Mouse (Mus musculus): ENCODE results near the gene Spsb4. TPM values are rescaled to one million over a fixed set of nuclear protein-coding genes. Genes with fewer than 3 reads are reported as not detected.

Spsb4 gene
- polyA plus RNA-seq, 1 experiment from 2014 or later: 58.0 TPM

GRCm38 (mm10) chr9:96909503-96909902, 109.1 kb downstream of the Spsb4 start:
- WGBS: 86% methylated on average over 1 of the region's 1 CpGs
- no peak for ATAC-seq (replicated peaks; ENCODE audit: low FRiP score)
- H3K4me2 ChIP-seq: no peak overlapping the region

GRCm38 (mm10) chr9:96908737-96909136, 109.9 kb downstream of the Spsb4 start:
- no peak overlapping the region for H3K4me3 ChIP-seq (replicated peaks)
- H3K27ac ChIP-seq: no peak overlapping the region
- WGBS: 96% methylated on average over 2 of the region's 2 CpGs
- no peak for ATAC-seq (replicated peaks; ENCODE audit: low FRiP score)
- H3K9ac ChIP-seq: no peak overlapping the region
- H3K9me3 ChIP-seq (replicated peaks): no peaks in the 10 kb centered on the region
- H3K4me1 ChIP-seq: no peaks in the 10 kb centered on the region
- no peaks in the 10 kb centered on the region for H3K27me3 ChIP-seq
- no peak overlapping the region for H3K4me2 ChIP-seq
- no peaks in the 10 kb centered on the region for H3K36me3 ChIP-seq

More at GRCm38 (mm10) chr9:96909503-96909902, 109.1 kb downstream of the Spsb4 start:
- Histone ChIP-seq H3K9me3 (replicated peaks) (no peaks in the 10 kb centered on the region), H3K4me1 (no peaks in the 10 kb centered on the region), H3K9ac (no peak overlapping the region), H3K27ac (no peak overlapping the region), H3K4me3 (replicated peaks) (no peak overlapping the region), H3K27me3 (no peaks in the 10 kb centered on the region), H3K36me3 (no peaks in the 10 kb centered on the region)

- H3K36me3 ChIP-seq: no peaks in the 10 kb centered on the region
- H3K9me3 ChIP-seq (replicated peaks): no peaks in the 10 kb centered on the region
- H3K4me2 ChIP-seq: no peak overlapping the region
- H3K4me3 ChIP-seq (replicated peaks): no peak overlapping the region
- H3K9ac ChIP-seq: no peak overlapping the region
- H3K27ac ChIP-seq: no peak overlapping the region
- no peak for ATAC-seq (replicated peaks; ENCODE audit: low FRiP score)
- H3K4me1 ChIP-seq: no peaks in the 10 kb centered on the region
- 58% methylated on average over 7 of the region's 7 CpGs for WGBS
- no peaks in the 10 kb centered on the region for H3K27me3 ChIP-seq
Measured at GRCm38 (mm10) chr9:96904360-96905355, 114.0 kb downstream of the Spsb4 start.

DNA sequence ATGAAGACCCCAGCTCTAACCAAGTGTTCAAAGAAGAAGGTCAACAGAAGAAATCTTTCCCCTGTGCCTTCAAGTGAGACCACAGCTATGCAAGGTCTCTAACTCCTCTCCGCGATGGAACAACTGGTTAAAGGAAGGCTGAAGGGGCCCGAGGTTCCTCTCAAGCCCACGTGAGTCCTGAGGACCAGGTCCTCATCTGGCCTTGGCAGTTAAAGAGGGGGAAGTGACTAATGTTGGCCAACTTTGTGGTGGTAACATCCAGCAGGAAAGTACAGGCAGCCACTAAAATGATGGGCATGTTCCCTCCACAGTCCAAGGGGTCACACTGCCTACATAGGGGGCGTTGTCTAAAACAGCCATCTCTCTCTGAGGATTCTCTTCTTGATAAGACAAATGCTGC, 118.9 kb downstream of the Spsb4 start:
- H3K4me2 ChIP-seq: no peak overlapping the region
- H3K36me3 ChIP-seq: no peaks in the 10 kb centered on the region
- WGBS: 81% methylated on average over 5 of the region's 5 CpGs
- no peak overlapping the region for H3K27ac ChIP-seq
- no peaks in the 10 kb centered on the region for H3K4me1 ChIP-seq
- no peak overlapping the region for H3K4me3 ChIP-seq (replicated peaks)
- no peak overlapping the region for H3K9ac ChIP-seq
- ATAC-seq (replicated peaks; ENCODE audit: low FRiP score): no peak
- no peaks in the 10 kb centered on the region for H3K9me3 ChIP-seq (replicated peaks)
- H3K27me3 ChIP-seq: no peaks in the 10 kb centered on the region

DNA sequence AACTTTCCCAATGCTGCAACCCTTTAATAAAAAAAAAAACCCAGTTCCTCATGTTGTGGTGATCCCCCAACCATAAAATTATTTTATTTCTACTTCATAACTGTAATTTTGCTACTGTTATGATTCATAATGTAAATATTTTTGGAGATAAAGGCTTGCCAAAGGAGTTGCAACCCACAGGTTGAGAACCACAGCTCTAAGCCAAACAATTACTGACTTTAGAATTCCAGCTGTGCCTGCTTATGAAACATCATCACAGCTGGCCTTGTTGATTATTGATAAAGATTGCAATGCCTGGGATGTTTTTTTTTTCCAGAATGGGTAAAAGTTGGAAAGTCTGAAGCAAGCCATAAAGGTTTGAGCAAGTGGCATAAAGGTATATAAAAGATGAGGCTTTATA, 119.6 kb downstream of the Spsb4 start:
- Histone ChIP-seq H3K4me1 (no peaks in the 10 kb centered on the region), H3K9ac (no peak overlapping the region), H3K4me2 (no peak overlapping the region), H3K36me3 (no peaks in the 10 kb centered on the region), H3K4me3 (replicated peaks) (no peak overlapping the region), H3K27me3 (no peaks in the 10 kb centered on the region), H3K27ac (no peak overlapping the region), H3K9me3 (replicated peaks) (no peaks in the 10 kb centered on the region)
- no peak for ATAC-seq (replicated peaks; ENCODE audit: low FRiP score)

GRCm38 (mm10) chr9:96896690-96897089, 122.0 kb downstream of the Spsb4 start:
- Histone ChIP-seq H3K4me2 (no peak overlapping the region), H3K4me1 (peaks cover 12% of the 10 kb centered on the region), H3K4me3 (replicated peaks) (no peak overlapping the region), H3K36me3 (no peaks in the 10 kb centered on the region), H3K9me3 (replicated peaks) (no peaks in the 10 kb centered on the region), H3K9ac (no peak overlapping the region), H3K27me3 (peaks cover 5% of the 10 kb centered on the region; the same call in 1 of the 2 replicates), H3K27ac (no peak overlapping the region)
- no peak for ATAC-seq (replicated peaks; ENCODE audit: low FRiP score)
- 94% methylated on average over 1 of the region's 1 CpGs for WGBS

DNA sequence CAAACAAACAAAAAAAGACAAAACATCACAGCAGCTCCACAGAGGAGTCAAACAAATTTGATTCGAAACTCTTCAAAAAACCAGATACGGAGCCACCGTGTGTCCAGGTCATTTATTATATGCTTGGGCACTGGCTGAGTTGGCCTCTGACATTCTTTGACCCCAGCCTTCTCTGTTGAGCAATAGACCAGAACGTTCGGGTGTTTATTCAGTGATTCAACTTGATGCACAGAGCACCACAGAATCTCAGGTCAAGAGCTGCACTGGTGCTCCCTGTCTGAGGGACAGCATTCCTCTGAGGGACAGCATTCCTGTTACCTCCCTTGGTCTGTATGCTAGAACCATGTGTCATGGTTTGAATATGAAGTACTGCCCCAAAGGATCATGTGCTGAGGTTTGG, 125.1 kb downstream of the Spsb4 start:
- Histone ChIP-seq H3K4me1 (peaks cover 22% of the 10 kb centered on the region), H3K27me3 (peaks cover 23% of the 10 kb centered on the region), H3K9me3 (replicated peaks) (no peaks in the 10 kb centered on the region), H3K4me3 (replicated peaks) (no peak overlapping the region), H3K27ac (no peak overlapping the region), H3K36me3 (no peaks in the 10 kb centered on the region), H3K9ac (no peak overlapping the region), H3K4me2 (no peak overlapping the region)
- no peak for ATAC-seq (replicated peaks; ENCODE audit: low FRiP score)
- 31% methylated on average over 5 of the region's 5 CpGs for WGBS

Other genes with a start within 250 kb of the Spsb4 start
- 17.0 and 18.8 TPM in 2 replicates for gene Pxylp1, start 126.2 kb downstream of the Spsb4 start, polyA plus RNA-seq (2015; fragmentation: Nextera tagmentation; extraction: Ambion mirVana)
- 68.4 and 76.6 TPM in 2 replicates for gene Slc25a36, start 92.3 kb upstream of the Spsb4 start, polyA plus RNA-seq (2015; fragmentation: Nextera tagmentation; extraction: Ambion mirVana)